Mouse (Mus musculus): Measurements from ENCODE around the gene Gm10192.
"Not testable (repeated sequence)": the region's sequence is repeated elsewhere in the genome, so short reads cannot be mapped to it uniquely, and the experiment has no call there.

The Gm10192 gene

DNA sequence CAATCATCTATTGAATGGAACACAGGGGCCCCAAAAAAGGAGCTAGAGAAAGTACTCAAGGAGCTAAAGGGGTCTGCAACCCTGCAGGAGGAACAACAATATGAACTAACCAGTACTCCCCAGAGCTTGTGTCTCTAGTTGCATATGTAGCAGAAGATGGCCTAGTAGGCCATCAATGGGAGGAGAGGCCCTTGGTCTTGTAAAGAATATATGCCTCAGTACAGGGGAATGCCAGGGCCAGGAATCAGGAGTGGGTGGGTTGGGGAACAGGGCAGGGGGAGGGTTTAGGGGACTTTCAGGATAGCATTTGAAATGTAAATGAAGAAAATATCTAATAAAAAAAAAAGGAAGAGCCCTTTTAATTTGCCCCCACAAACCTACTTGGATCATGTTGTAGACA is at the start of gene Gm10192:
Gene Gm10192 (minus strand): TSS at position 101 of the 400 bp plus-strand sequence.
- DNase-seq (ENCODE audit: low spot score) = not testable (repeated sequence)

DNA sequence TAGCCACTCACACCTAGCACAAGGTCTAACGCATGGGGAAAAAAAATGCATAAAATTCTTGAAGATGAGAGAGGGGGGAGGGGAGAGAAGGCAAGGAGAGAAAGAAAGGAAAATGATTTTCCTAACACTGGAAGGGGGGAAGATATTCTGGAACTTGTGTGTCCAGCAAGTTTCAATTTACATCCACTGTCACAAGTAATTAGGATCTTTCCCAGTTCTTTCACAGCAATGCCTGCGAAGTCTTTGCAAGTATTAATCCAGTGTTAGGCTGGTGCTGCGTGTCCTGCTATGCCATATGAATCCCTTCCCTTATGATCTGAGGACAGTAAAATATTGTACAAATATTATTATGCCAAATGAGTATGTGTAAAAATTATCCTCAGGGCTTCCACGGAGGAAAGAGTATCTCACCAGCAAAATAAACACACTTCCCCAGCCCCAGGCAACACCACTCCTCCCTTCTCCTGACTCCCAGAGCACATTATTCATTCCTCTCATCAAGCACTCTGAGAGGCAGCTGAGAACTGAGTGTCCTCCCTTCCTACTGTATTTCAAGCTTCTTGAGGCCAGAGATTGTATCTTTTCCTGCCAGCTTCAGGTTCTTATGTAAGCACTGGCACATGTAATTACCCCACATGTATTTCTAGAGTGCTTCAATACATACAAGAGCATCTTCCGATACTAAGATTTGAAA is 47.6 kb upstream of the Gm10192 start:
- DNase-seq (ENCODE audit: low spot score) = no peak

DNA sequence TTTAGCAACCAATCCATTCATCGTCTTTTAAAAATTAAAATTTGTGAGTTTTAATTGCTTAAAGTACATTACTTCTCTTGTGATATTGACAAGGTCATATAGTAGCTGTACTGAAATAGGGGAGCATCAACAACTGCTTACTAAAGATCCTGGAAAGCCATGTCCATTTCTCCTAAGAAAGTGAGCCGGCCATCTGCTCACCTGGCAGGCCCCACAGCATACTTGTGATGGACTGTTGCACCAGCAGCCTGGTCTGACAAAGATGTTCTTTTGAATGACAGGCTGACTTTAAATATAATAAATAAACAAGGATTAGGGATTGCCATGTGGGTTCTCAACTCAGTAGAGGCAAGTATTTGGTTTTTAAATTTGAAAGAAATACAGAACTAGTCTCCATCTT is 36.7 kb upstream of the Gm10192 start:
- DNase-seq (ENCODE audit: low spot score) = no peak

- DNase-seq (ENCODE audit: low spot score) = no peak
These were observed 34.9 kb upstream of the Gm10192 start for GRCm38 (mm10) chr4:97217906-97218305.

DNA sequence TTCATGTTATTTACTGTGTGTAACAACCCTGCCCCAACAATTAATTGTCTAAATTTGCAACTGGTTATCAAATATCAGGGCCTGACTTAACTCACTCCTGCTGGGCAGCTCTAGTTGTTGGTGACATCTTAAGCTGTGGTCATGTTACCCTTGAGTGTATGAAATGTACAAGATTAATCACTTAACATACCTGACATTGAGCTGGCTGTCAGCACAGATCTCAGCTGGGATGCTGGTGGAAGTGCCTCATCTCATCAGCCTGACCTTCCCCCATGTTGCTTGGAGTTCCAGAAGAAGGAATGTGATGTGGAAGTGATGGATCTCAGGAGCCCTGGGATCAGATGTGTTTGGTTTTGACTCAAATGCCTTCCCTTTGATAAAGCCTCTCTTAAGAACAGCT is 29.5 kb upstream of the Gm10192 start:
- DNase-seq (ENCODE audit: low spot score) = no peak

DNA sequence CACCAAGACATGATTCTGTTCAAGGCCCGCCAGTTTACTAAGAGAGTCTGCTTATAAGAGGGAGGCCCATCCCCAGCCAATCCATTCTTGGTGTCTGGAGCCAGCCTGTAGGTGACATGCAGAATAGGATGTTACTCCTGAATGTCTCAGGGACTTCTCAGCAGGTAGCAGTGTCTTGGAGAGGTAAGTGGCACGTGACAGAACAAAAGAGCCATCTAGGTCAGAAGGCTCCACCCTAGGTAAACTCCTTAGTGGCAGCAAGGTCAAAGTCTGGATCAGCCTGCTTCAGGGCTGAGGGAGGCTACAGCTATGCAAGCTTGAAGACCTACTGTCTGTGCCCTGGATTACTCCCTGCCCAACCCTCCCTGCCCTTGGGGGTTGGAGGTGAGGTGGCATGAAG is 20.0 kb upstream of the Gm10192 start:
- DNase-seq (ENCODE audit: low spot score) = not testable (repeated sequence)

GRCm38 (mm10) chr4:97193176-97193575 is 10.2 kb upstream of the Gm10192 start:
- DNase-seq (ENCODE audit: low spot score) = peak; percentile 18

DNA sequence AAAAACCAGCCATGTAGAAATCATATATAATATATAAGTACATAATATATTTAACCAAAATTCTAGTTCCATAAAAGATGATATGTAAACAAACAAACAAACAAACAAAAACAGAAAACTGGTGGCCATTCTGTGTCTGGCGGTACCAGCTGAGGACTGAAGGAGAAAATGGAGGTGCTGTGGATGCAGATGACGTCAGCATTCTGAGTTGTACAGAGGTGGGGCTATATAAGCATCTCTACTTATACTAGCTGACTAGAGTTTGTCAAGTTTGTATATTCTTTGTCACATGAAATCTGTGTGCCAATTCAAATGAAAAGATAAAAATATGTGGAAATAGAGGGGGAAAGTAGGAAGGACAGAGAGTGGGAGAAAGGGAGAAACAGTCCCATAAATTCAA is 9.6 kb upstream of the Gm10192 start:
- no peak for DNase-seq (ENCODE audit: low spot score)

DNA sequence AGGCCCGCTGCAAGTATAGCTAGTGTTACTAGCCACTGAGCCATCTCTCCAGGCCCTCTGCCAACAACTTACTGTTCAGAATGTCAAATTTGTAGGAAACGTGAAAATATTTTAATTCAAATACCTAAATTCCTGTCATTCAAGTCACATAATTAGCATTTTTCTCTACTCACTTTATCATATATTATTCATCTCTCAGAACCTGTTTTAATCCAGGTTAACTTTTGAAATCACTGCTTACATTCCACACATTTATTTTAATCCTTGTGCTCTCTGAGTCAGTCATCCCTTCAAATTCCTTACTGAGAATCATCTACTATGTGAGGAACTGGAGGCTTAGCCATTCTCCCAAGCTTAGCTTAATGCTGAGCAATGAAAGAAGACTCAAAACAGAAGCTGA is 2.6 kb downstream of the Gm10192 start:
- DNase-seq (ENCODE audit: low spot score) = no peak

- no peak for DNase-seq (ENCODE audit: low spot score)
These were observed 26.1 kb downstream of the Gm10192 start for GRCm38 (mm10) chr4:97156841-97157345.

DNA sequence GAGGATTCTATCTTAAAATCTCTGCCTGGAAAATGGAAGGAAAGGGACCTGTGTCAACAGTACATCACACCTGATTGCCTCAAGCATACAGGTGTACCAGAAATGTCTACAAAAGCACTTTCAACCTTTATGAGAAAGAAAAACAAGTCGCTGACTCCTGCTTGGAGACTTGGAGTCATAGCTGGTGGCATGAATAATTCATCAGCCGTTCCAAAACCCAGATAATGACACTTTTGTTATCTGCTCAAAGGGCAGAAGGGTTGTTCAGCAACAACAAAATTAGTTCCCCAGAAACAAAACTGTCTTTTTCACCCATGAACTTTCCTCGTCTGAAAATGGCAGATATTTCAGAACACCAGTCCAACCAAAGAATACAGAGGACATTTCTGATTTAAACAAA is 26.9 kb downstream of the Gm10192 start:
- DNase-seq (ENCODE audit: low spot score) = no peak

DNA sequence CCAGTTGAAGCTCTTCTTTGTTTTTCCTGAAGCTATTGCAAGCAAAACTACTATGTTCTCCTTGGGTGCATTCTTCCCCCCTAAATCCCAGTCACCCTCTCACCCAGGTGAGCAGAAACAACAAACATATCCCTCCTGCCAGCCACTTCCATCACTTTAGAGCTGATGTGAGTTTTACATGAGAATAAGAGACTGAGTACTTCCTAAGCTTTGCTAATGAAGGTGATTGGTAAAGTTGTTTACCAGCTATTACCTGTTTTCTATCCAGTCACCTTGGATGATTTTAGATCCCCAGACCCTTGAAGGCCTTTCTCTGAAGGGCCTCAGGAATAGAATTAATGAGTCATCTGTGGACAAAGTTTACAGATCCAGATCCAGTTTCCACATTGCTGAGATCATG is 29.4 kb downstream of the Gm10192 start:
- DNase-seq (ENCODE audit: low spot score) = no peak

DNA sequence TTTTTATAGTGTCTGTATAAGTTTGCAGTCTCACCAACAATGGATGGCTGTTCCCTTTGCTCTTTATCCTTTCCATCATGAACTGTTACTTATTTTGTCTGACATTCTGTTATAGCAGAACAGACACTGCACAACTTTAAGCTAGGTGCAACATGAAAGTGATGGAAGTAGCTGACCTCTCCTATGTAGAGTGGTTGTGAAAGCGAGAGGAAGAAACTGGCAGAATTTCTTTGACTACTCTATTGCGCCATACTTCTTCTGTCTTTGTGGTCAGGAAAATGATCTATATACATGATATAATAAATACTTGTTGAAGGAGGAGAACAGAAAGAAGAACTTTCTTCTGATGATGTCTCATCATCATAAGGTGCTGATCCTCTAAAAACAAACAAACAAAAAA is 40.5 kb downstream of the Gm10192 start:
- no peak for DNase-seq (ENCODE audit: low spot score)
